Mouse (Mus musculus): ENCODE measurements around the gene Aatf.

The Aatf gene

DNA sequence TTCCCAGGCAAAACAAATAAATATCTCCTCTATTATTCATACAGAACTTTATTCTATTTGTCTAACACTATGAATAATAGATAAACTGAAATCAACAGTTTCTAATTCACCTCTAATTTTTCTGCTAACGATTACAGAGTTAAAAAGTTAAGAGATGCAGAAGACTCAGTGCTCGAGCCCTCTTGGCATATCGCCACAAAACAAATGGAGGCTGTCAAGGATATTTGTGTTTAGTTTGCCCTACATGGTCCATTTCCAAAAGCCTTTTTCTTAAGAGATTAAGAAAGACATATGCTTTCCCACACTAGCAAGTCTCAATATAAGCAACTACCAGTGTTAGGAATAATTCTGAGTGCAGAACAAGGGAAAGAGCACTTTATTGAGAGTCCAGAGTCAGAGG, 32.9 kb downstream of the Aatf start:
- in situ Hi-C loops (cut with MboI; ENCODE audit: low pct_unique_long_range_greater_than_20kb in 1 of 2, low sequenced_read_pairs in 2 of 2, unreplicated experiment in 1 of 2) = no loop called here

GRCm38 (mm10) chr11:84476641-84477040, 36.7 kb downstream of the Aatf start:
- in situ Hi-C loops (cut with MboI; ENCODE audit: low pct_unique_long_range_greater_than_20kb in 1 of 2, low sequenced_read_pairs in 2 of 2, unreplicated experiment in 1 of 2) = no loop called here

GRCm38 (mm10) chr11:84475991-84476390, 37.3 kb downstream of the Aatf start:
- in situ Hi-C loops (cut with MboI; ENCODE audit: low pct_unique_long_range_greater_than_20kb in 1 of 2, low sequenced_read_pairs in 2 of 2, unreplicated experiment in 1 of 2) = no loop called here

DNA sequence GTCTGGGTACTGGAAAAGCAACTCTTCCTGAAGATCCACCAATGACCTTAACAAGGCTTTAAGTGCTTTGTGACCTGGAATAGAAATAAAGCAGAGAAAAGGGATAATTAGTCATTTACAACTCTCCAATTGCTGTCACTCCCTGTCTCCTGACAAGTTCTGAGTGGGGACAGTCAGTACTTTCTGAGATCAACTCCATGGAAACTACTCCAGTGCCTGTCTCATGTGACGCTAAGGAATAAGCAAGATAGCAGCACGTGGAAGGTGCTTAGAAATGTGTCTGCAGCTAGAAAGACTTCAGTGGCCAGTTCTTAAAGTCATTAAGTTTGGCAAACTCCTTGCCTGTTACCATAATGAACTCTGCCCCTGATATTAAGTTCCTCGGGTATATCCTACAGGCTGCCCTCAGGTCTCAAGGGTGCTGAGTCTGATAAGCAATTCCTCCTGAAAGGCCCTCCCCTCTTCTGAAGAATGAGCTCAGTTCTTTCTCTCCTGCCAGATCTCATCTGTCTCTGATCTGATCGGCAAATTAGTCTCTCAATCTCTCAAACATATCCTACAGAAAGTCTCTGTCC, 40.1 kb downstream of the Aatf start:
- in situ Hi-C loops (cut with MboI; ENCODE audit: low pct_unique_long_range_greater_than_20kb in 1 of 2, low sequenced_read_pairs in 2 of 2, unreplicated experiment in 1 of 2) = no loop called here

- in situ Hi-C loops (cut with MboI; ENCODE audit: low pct_unique_long_range_greater_than_20kb in 1 of 2, low sequenced_read_pairs in 2 of 2, unreplicated experiment in 1 of 2) = no loop called here
These were observed 48.8 kb downstream of the Aatf start for GRCm38 (mm10) chr11:84464571-84464970.

DNA sequence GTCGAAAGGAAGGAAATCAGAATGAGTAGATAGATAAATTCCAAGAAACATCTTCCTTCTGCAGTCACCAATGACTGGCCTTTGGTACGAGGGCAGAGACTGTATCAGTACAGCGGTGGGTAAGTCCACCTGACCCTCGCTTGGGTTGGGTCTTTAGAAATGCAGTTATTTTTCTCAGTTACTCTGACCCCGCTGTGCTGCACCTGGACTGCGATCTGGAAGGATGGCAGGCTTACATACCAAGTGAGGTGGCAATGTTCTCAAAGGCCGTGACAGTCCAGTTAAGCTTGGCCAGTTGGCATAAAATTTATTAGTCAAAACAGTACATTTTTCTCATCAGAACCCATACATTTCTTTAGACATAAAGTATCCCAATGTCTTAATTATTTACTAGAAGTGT, 59.4 kb downstream of the Aatf start:
- in situ Hi-C loops (cut with MboI; ENCODE audit: low pct_unique_long_range_greater_than_20kb in 1 of 2, low sequenced_read_pairs in 2 of 2, unreplicated experiment in 1 of 2) = no loop called here

DNA sequence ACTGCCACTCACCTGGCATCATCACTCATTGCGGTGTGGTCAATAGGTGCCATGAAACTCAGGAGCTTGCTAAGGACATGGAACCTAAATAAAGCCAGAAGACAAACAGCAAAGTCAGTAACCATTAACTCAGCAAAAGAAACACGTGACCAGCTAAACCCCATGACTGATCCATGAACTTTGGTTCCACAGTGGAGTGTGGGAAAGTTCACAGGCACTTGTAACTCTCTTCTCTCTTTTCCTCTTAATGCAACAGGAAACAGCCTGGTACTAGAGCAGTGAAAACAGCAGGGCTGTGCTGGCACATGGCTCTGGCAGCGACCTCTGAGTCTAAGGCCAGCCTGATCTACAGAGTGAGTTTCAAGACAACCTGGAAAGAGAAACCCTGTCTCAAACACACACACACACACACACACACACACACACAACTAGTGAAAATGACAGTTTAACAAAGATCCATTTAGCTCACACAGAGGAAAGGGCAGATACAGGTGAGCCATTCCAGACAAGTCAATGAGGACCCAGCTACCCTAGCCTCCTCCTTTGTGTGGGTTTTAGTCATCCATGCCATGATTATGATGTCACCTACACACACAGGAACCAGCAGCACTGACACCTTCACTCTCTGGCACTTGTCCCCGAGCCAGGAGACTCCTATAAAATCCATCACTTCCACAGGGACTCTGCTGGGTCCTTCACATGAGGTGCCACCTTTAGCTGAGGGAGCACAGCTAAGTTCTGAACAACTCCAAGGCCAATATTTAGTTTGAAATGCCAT, 70.6 kb downstream of the Aatf start:
- in situ Hi-C loops (cut with MboI; ENCODE audit: low pct_unique_long_range_greater_than_20kb in 1 of 2, low sequenced_read_pairs in 2 of 2, unreplicated experiment in 1 of 2) = no loop called here

- in situ Hi-C loops (cut with MboI; ENCODE audit: low pct_unique_long_range_greater_than_20kb in 1 of 2, low sequenced_read_pairs in 2 of 2, unreplicated experiment in 1 of 2) = no loop called here
These were observed 72.9 kb downstream of the Aatf start for GRCm38 (mm10) chr11:84440402-84440801.

DNA sequence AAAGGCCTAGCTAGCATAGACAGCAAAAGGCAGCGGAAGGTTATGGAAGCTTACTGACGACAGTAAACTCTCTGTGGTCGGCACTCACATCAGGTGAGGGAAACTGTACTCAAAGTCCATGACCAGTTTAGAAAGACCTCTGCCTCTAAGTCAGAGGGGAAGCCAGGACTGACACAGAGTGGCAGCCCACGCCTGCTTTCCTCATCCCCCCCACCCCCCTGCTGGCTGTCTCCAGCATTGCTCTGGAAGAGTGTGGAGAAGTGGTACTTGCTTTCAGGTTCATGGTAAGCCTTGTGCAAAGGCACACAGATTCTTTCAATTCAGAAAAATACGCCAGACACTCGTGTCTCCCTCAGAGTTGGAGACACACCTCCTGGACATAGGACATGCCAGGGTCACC, 78.4 kb downstream of the Aatf start:
- in situ Hi-C loops (cut with MboI; ENCODE audit: low pct_unique_long_range_greater_than_20kb in 1 of 2, low sequenced_read_pairs in 2 of 2, unreplicated experiment in 1 of 2) = no loop called here

- in situ Hi-C loops (cut with MboI; ENCODE audit: low pct_unique_long_range_greater_than_20kb in 1 of 2, low sequenced_read_pairs in 2 of 2, unreplicated experiment in 1 of 2) = no loop called here
These were observed 83.0 kb downstream of the Aatf start for GRCm38 (mm10) chr11:84430336-84430735.

- in situ Hi-C loops (cut with MboI; ENCODE audit: low pct_unique_long_range_greater_than_20kb in 1 of 2, low sequenced_read_pairs in 2 of 2, unreplicated experiment in 1 of 2) = loop anchor here in 1 of 2 experiments (10.0 kb wide), 1 partner anchor 365 kb away; no protein-coding TSS in a partner anchor
These were observed 83.7 kb downstream of the Aatf start for GRCm38 (mm10) chr11:84429581-84429980.

GRCm38 (mm10) chr11:84426633-84426998, 86.7 kb downstream of the Aatf start:
- in situ Hi-C loops (cut with MboI; ENCODE audit: low pct_unique_long_range_greater_than_20kb in 1 of 2, low sequenced_read_pairs in 2 of 2, unreplicated experiment in 1 of 2) = loop anchor here in 1 of 2 experiments (10.0 kb wide), 1 partner anchor 368 kb away; no protein-coding TSS in a partner anchor

- in situ Hi-C loops (cut with MboI; ENCODE audit: low pct_unique_long_range_greater_than_20kb in 1 of 2, low sequenced_read_pairs in 2 of 2, unreplicated experiment in 1 of 2) = loop anchor here in 1 of 2 experiments (10.0 kb wide), 1 partner anchor 369 kb away; no protein-coding TSS in a partner anchor
These were observed 87.3 kb downstream of the Aatf start for GRCm38 (mm10) chr11:84425736-84426632.

DNA sequence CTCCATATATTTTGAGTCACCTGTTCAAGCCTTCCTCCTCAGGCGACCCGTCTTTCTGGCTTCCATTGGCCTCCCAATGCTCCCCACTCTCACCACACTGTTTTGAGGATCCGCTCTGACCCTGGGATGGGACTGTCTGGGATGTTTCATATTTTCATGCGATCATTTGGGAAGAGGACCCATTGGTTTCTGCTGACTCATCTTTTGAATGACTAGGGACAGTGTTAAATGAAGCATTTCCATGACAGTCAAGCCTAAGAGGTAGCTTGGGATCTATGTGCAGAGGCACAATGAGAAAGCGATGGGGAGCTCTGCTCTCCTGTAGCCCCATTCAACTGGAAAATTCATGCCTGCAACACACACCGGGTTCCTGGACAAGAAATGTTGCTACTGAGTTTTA, 92.5 kb downstream of the Aatf start:
- in situ Hi-C loops (cut with MboI; ENCODE audit: low pct_unique_long_range_greater_than_20kb in 1 of 2, low sequenced_read_pairs in 2 of 2, unreplicated experiment in 1 of 2) = loop anchor here in 1 of 2 experiments (10.0 kb wide), 1 partner anchor 374 kb away; no protein-coding TSS in a partner anchor

GRCm38 (mm10) chr11:84413111-84413510, 100.2 kb downstream of the Aatf start:
- in situ Hi-C loops (cut with MboI; ENCODE audit: low pct_unique_long_range_greater_than_20kb in 1 of 2, low sequenced_read_pairs in 2 of 2, unreplicated experiment in 1 of 2) = no loop called here

DNA sequence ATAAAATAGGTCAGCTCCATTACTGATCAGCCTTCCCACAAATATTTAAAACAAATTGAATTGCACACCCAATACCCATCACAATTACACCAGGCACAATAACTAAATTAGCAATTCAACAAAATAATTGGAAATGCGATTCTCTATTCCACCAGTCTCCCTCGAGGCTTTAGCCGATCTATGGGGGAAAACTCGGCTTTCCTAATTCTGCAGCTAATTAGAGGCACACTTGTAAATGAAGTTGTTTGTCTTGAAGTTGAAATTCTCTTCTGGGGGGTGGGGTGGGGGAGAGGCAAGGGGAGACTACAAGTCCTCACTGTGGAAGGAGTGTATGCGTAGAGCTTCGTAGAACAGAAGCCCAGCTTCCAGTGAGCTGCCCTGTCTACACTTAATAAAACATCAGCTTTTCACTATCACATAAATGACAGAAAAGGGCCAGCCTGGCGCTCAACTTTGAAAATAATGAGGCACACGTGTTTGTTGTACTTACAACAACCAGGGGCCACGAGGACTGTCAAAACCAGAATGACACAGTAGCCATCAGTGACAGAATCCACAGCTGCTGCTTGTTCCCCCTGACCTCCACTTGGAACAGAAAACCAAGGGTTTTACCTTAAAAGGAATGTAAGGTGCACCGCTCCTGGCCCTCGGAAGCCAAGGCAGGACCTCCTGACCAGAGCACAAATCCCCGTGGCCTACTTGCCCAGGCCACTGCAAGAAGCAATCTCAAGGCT, 101.0 kb downstream of the Aatf start:
- in situ Hi-C loops (cut with MboI; ENCODE audit: low pct_unique_long_range_greater_than_20kb in 1 of 2, low sequenced_read_pairs in 2 of 2, unreplicated experiment in 1 of 2) = no loop called here

GRCm38 (mm10) chr11:84411642-84412018, 101.7 kb downstream of the Aatf start:
- in situ Hi-C loops (cut with MboI; ENCODE audit: low pct_unique_long_range_greater_than_20kb in 1 of 2, low sequenced_read_pairs in 2 of 2, unreplicated experiment in 1 of 2) = no loop called here

GRCm38 (mm10) chr11:84410879-84411641, 102.3 kb downstream of the Aatf start:
- in situ Hi-C loops (cut with MboI; ENCODE audit: low pct_unique_long_range_greater_than_20kb in 1 of 2, low sequenced_read_pairs in 2 of 2, unreplicated experiment in 1 of 2) = no loop called here

All from mouse embryonic stem cell (cell line).